Mouse (Mus musculus) heart, adult 8-10 months (tissue): Measurements from ENCODE around the gene Ssbp3. TPM values are rescaled to one million over a fixed set of nuclear protein-coding genes. Genes with fewer than 3 reads are reported as not detected.
A peak's percentile ranks its signal among the peaks of the same experiment; 100 is the strongest.

Source experiments
- DNase-seq: peaks from one replicate; pipeline ENCODE4 v3.0.0; 2022; ENCODE audit warnings: low spot score
- total RNA-seq, 4 experiments: library from RNA; stranded (reverse); gene quantifications; 2 replicates each; pipeline ENCODE4 v1.2.4; 2022

The Ssbp3 gene
- total RNA-seq, 4 experiments from 2014 or later: 34.2 to 42.5 (median 36.2) TPM

DNA sequence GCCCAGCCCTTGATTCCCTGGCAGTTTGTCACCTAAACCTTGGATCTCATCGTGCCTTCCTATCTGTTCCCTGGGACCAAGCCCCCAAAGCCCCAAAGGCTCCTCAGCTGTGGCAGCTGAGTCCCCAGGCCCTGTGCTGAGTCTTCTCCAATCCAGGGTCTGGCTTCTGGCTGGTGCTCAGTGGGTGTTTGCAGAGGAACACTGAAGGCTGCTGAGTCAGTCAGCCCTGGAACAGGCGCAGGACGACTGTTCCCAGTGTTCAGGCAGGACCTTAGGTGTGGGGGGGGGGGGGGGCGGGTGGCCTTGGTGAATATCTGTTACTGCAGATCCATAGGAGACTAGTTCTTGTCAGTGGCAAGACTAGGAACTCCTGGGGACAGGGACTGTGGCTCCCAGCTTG is 141.4 kb downstream of the Ssbp3 start:
- no peak for DNase-seq

DNA sequence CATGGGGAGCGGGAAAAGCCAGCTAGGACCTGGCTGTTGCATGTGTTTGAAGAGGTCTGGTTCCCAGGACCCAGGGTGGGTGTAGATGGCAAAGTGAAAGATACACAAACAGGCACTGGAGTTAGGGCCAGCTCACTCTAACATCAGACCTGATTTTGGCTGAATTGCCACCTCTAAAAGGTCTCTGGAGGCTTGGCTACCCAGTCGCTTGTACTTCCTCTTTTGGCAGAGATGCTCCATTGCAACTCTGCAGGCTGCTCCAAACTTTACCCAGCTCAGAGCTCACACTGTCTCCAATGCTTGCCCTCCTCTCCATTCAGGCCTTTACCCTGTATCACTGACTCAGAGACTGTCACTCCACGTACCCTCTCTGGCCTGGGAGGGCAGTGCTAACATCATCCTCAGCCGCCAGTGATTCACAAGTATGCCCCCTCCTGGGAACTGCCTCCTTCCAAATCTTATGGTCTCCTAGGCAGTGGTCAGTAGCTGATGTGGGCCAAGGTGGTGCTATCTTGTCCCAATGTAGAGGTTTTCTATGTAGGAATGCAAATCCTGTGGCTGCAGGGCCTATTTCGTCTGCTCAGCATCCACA is 142.6 kb downstream of the Ssbp3 start:
- no peak for DNase-seq

DNA sequence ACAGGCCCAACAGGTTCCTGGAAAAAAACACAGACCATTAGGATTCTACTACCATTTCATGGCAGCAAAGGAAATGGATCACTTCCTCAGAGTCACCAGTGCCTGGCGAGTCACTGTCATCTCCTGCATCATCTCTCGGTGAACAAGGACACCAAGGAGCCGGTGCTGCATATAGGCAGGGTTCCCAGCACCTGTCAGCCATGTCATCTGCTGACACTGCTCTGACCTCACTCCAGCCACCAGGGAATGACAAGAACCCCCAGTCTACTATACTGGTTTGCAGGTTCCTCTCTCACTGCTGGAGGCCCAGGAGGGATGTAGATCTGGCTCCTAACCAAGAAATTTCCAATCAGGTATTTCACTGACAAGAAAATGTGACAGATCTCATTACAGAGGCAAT is 145.6 kb downstream of the Ssbp3 start:
- no peak for DNase-seq

DNA sequence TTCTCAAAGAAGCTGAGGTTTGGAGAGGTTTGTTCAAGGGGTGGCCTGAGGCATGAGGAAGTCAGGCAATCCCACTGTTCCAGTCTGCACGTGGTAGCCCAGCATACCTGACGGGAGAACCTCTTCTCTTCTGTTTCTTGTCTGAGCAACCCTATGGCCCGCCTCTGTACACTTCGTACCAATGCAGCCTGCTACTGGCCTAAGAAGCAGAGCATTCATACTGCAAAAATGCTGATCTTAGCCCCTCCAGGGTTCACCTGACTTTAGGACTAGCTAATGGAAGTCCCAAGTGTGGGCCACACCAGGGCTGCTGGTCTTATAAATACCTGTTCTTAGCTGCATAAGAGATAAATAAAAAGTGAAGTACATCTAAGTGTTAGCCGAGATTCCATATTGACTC is 147.8 kb downstream of the Ssbp3 start:
- no peak for DNase-seq

DNA sequence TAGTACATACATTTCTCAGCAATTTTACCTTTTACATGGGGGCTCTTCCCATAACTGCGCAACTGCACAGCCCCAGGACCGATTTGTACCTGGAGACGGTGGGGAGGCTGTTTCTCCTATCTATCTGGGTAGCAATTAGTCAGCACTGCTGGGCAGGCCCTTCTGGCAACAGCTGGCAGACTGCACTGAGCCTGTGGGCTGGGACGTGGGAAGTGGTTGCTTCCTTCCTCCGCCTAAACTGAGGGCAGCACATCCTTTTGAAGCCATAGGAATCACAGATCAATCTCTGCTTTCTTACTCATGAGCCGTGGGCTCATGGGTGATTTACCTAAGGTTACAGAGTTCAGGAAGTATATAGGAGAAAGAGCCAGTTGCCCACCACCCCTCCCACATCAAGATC is 148.3 kb downstream of the Ssbp3 start:
- no peak for DNase-seq

DNA sequence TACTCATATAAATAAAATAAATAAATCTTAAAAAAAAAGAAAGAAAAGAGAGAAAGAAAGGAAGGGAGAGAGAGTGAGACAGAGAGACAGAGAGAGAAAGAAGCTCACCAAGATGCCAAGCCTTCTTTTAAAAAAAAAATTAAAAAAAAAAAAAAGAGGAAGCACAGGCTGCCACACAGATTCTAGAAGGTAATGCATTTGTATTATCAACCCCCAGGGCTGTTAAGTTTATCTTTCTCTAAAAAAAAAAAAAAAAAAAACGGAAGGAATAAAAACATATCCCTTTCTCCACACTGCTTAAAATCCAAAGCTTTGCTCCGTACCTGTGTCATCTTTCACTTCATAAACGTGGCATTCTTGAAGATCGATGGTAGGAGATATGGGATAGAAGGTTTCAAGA is 151.1 kb downstream of the Ssbp3 start:
- DNase-seq: no peak

DNA sequence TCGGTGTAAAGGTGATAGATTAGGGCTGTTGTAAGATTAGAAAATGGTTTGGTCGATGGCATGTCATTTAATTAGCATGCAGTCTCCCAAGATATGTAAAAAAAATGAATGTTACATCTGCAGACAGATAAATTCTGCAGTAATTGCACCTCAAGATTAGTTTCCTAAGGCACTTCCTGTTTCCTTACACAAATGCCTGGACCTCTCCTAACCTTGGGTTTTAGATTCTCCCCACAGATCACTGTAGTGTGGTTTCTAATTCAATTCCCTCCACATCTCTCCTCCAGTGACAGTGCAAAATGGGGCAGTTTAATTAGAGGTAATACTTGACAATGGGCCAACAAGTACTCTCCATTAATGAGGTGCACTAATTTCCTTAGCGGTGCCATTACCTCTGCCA is 152.7 kb downstream of the Ssbp3 start:
- DNase-seq: no peak

DNA sequence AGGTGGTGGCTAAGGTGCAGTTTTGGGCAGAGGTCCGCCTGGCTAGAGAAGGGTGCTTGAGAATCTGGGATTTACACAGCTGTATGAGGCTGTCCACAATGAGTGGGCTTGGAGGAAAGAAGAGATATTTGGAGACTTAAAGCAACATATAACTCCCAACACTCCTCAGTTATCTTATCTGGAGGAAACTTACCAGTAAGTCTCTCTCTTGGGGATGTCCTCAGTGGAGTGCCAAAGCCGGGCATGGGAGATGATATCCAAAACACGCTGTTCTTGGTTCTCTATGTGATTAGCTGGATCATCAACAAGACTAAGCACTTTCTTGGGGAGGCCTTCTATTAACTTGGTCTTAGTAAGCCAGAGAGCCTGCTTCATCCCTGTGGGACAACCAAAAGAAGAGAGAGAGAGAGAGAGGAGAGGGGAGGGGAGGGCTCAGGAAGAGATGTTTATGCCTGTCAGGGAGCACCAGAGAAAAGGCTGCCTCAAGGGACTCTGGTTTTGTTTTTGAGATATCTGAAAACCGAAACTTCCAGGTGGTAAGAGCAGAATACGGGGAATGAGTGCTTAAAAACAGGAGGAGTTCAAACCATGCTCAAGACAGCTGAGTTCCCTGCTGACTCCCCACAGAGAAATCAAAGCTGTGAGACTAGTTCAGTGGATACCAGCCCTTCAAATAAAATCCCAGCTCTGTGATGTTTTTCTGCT is 154.0 kb downstream of the Ssbp3 start:
- DNase-seq: no peak

DNA sequence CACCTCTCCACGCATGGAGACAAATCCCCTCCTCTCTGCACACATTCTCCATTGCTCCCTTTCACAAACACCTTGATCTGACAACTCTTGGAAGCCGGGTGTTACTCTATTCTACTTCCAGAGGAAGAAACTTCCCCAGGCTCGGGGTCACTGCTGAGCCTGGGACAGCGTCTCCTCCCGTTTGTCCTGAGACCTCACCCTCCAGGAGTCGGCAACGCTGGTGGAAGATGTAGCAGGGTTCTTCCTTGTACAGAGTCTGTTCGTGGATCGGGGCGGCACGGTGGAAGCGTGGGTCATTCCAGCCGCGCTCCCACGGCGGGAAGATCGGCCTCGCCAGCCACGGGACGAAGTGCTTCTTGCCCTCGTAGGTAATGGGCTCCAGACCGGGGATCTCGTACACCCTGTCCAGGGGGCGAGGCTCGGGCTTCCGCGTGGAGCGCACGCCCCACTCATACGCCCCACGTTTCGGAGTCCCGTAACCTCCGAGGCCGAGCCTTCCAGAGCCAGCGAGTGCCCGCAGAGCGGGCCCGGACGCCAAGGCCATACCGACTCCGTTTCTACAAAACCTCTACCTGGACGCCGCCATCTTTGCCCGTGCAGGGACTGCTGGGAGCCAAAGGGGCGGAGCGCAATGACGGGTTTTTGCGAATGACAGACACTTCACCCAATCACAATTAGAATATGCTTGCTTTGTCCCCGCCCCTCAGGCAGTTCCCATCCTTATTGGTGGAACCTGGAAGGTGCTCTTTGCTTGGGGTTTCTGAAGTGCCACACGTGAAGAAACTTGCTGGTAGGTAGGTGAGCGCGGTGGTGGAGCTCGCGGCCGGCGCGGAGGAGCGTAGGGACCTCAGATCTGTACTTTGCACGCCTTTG is 156.0 kb downstream of the Ssbp3 start, which contains the start of the genes Mrpl37 and Cyb5rl:
Gene Mrpl37, minus strand, starts transcription at position 617 of the 873 bp plus-strand sequence.
Gene Cyb5rl, plus strand, starts transcription at position 737 of the 873 bp plus-strand sequence.
- DNase-seq: peak; percentile 99

DNA sequence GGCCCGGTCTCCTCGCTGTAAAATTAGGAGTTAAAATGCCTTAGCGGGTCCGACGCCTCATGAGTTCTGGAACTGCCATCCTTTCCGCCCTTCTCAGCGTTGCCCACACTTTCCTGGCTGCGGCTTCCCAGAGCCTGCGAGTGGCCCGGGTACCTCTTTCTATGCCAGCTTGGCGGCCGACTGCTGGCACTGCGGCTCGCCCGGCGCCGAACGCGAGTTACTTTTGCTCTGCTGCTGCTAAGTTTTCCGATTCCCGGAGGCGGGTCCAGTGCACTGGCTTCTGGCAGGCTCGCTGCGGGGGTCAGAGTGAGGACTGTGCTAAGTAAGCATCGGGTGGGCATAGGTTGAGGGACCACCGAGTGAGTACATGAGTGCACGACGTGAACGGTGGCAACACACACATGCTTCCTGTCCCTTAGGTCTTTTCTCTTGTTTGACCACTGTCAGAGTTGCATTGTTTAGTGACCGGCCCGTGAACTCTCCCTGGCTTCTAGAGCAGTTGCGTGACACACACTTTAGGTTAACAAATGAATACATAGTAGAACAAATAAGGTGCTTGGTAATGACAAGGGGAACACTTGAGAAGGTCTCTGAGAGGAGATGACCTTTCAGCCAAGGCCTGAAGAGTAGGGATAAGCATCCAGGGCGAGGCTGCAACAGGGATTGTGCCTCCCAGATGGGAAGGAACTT is 156.8 kb downstream of the Ssbp3 start:
- peak; percentile 14 for DNase-seq

DNA sequence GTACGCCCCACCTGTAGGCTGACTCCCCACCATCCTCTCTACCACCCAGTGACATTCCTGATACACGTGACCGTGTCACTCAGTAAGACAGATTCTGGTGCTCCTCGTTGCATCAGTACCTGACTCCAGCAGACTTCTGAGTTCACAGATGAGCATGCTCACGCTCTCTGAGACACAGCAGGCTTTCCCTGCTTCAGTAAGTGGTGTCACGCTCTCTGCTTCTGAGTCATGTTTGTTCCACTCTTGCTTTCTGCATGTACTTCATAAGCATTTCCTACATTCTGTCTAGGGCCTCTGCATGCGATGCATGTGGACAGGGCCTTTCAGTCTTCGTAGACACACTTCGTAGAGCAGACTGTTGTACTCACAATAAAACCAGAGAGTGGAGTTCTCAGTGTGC is 161.8 kb downstream of the Ssbp3 start:
- DNase-seq: no peak

DNA sequence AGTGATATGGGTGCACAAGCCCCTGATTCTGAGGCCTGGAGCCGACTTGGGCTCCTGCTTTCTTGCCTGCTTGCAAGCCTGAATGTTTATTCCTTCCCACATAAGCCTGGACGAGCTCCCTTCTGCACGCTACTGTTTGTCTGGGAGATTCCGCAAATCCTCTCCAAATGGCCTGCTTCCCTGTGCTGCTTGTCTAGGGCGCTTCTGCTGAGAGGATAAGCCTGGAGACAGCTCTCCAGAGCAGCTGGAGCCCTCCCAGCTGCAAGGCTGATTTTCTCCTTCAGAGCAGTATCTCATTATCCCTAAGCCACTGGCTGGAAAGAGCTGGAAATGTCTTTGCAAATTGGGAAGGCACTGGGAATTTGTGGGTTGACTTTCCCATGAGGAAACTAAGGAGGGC is 165.0 kb downstream of the Ssbp3 start:
- DNase-seq: no peak

DNA sequence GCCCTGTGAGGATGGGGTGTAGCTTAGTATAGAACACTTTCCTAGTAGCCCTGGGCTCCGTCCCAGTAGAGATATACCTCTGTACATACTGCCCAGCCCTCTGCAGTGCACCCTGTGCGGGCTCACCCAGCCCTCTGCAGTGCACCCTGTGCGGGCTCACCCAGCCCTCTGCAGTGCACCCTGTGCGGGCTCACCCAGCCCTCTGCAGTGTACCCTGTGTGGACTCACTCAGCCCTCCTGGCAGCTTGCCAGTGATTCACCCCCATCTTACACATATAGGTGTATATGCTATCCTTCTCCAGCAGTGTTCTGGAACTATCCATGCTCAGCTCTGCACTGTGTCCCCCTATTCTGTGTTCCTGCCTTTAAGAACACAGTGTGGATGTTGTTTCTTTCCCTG is 168.4 kb downstream of the Ssbp3 start:
- DNase-seq: no peak

DNA sequence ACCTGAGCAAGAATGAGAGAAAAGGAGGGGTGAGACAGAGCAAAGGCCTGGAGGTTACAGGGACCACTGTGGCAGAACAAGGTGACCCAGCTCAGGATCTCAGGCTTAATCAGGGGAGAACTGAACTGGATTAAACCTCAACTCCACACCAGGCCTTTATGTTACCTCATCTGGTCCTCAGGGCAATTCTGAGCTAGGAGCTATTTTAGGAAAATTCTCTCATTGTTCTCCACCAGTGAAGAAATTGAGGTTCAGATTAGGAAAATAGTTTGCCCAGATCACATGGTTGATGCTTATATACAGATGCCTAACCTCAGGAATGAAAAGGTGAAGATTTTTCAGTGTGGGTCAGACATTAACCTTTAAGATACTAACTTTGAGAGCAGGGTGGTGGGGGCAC is 169.2 kb downstream of the Ssbp3 start:
- no peak for DNase-seq

DNA sequence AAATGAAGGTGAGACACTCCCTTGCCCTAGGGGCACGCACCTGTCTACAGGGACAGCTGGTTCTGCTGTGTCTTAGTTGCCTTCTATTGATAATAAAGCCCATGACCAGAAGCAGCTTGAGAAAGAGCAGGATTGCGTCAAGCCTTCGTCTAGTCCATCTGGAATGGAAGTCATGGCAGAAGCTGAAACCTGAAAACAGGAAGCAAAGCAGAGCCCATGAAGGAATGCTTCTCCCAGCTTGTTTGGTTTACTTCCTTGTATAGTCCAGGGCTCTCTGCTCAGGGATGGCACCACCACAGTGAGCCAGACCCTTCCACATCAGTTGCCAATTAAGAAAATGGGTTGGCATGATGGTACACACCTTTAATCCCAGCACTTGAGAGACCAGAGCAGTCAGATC is 171.7 kb downstream of the Ssbp3 start:
- DNase-seq: no peak

DNA sequence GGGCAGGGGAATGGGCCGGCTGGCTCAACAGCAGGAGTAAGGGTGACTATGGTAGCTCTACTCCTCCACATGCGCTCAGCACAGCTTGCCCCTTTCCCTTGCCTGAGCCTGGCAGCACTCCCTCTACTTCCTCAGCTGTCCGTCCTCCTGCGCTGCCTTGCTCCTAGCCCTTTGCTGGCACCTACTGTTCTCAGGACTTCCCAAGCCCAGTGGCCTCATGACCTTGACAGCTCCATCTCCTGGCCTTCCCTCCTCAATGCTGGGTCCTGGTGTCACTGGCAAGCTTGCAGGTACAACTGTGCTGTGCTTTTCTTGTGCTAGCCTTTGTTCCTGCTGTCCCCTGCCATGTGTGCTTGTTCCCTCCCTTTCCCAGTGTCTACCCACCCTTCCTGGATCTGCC is 172.6 kb downstream of the Ssbp3 start:
- DNase-seq: no peak

DNA sequence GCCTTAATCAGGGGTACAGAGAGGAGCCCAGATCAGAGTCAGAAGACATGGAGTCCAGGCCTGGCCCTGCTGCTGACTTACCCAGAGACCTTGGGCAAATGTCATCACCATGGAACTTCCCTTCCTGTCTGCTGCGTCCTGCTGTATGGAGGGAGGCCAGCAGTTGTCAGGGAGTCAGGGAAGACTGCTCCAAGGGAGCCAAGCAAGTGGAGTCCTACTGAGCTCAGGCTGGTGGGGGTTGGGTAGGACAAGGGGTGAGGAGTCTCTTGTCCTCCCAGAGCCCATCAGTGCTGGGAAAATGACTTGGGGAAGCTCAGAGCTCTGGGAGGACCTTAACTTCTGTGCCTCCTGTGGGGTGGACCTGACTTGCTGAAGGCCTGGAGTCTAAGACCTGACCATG is 173.8 kb downstream of the Ssbp3 start:
- DNase-seq: no peak

DNA sequence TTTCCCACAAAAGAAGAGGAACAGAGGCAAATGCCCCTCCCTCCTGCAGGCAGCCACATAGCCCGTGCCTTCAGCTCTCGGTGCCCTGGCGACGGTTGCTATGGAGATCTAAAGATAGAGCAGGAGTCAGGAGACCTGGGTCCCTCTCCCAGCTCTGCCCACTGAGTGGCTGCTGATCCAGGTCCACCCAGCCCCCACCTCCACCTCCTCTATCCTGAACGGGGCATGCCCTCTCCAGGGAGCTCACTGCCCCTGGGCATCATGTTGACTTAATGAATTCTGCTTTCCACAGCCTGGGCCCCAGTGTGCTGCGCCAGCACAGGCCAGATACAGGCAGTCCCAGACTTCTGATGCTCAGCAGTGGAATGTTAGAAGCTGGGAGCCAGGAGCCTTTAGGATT is 174.4 kb downstream of the Ssbp3 start:
- no peak for DNase-seq

DNA sequence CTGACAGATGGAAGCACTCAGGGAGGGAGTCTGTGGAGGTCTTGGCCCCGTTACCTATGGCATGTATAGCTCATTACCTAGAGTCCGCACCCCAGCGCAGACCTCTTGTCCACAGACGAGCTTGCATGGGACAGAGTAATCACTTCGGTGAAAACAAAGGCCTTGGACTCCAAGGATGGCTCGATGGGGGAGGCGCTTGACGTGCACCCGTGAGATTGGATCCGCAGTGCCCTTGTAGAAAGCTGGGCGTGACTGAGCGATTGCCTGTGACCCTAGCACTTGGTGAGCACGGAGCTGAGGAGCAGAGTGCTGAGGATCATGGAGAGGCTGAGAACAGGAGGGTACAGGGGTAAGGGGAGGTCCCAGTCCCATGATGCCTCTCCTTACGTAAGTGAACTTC is 181.2 kb downstream of the Ssbp3 start:
- DNase-seq: no peak

DNA sequence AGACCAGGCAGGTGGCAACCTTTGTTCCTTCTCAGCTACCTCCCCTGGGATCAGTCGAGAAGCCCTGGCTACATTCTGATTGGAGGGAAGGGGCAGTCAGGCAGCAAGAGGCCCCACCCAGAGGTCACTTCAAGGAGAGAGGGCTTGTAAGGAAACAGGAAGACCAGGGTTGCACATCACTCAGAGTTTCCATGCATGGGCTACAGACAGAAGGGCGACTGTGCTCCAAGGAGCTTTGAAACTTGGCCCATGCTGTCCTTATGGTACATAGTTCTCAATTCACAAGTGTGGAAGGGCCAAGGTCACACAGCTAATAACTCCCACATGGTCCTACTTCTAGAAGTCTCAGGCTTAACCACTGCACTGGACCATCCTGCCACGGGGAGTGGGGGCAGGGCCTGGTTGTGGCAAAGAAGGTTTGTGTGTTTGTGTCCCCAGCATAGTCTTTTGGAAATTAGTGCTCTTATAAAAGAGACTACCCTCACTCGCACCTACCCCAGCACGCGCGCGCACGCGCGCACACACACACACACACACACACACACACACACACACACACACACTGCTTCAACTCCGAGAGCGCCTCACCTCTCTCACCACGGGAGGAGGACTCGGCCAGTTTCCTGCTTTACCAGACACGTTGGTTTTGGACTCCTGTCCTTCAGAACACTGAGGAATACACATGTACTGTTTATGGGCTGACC is 184.1 kb downstream of the Ssbp3 start:
- no peak for DNase-seq

DNA sequence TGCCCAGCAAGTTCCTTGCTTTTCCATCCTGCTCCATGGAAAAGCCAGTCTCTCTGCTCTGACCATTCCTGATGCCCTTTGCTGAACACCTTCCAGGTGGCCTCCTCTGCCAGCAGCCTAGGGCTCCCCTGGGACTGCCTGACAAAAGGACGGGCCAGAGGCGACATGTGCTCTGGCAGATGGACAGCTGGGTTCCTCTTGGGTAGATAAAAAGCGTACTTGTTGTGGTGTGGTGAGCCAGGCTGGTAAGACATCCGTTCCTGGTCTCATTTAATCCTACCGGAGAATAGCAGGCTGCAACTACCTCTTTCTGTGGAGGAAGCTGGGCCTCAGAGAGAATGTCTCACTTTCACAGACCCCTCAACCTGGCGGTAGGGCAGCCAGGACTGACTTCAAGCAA is 185.5 kb downstream of the Ssbp3 start:
- no peak for DNase-seq
